Mouse (Mus musculus) Patski (cell line): ENCODE results near the gene Ubr2. TPM values are rescaled to one million over a fixed set of nuclear protein-coding genes. Genes with fewer than 3 reads are reported as not detected.

Experiments used
- ATAC-seq: fragments of 100-300 bp; one replicate; pipeline ENCODE4 v1.8.0; 2021
- CTCF ChIA-PET: fragments of 350-600 bp; sonication (Branson Sonifier 250); formaldehyde crosslinking; loops from one replicate; lab custom pipeline; 2022; ENCODE audit warnings: inconsistent platforms; lab: Charles Lee
- POLR2A ChIA-PET: fragments of 350-600 bp; sonication (Branson Sonifier 250); formaldehyde crosslinking; loops from one replicate; lab custom pipeline; 2022; ENCODE audit warnings: antibody characterized with exemption, inconsistent platforms; lab: Charles Lee
- DNase-seq: peaks from one replicate; pipeline ENCODE4 v3.0.0-alpha.2; 2011; ENCODE audit warnings: low read depth, low spot score
- H3K27me3 ChIP-seq: fragments of 371-371 bp; one replicate; pipeline ENCODE4 v1.5.1; 2021
- CTCF ChIP-seq: fragments of 100-300 bp; IDR thresholded peaks from one replicate; pipeline ENCODE4 v1.5.1; 2021
- in situ Hi-C: fragments of 300-500 bp; cut with MboI; formaldehyde crosslinking; loops from 3 replicates; pipeline ENCODE4 v1.11.1; 2018; ENCODE audit warnings: low pct_unique_long_range_greater_than_20kb, mixed read lengths
- polyA plus RNA-seq: library from polyadenylated mRNA; unstranded; gene quantifications from one replicate; pipeline ENCODE4 v1.2.3, GENCODE M21; 2021

Ubr2 gene
- polyA plus RNA-seq: 60.9 TPM

GRCm38 (mm10) chr17:47009898-47010721, at the start of gene Ubr2:
Gene Ubr2, minus strand, starts transcription at chr17:47010556.
- ATAC-seq (peak; percentile 92), DNase-seq (peak; percentile 68)
- POLR2A ChIA-PET: interaction anchor here (0.7 to 1.6 kb wide), 5 partner anchors 14 to 701 kb away, joined by 3 to 5 read pairs (median 3); no protein-coding TSS in a partner anchor
- TF ChIP-seq CTCF: peak; percentile 30
- in situ Hi-C loops: no loop called here
- H3K27me3 ChIP-seq: peaks cover 14% of the 10 kb centered on the region
- CTCF ChIA-PET: interaction anchor here (1.0 kb wide), 1 partner anchor 40 kb away, joined by 3 read pairs; no protein-coding TSS in a partner anchor

DNA sequence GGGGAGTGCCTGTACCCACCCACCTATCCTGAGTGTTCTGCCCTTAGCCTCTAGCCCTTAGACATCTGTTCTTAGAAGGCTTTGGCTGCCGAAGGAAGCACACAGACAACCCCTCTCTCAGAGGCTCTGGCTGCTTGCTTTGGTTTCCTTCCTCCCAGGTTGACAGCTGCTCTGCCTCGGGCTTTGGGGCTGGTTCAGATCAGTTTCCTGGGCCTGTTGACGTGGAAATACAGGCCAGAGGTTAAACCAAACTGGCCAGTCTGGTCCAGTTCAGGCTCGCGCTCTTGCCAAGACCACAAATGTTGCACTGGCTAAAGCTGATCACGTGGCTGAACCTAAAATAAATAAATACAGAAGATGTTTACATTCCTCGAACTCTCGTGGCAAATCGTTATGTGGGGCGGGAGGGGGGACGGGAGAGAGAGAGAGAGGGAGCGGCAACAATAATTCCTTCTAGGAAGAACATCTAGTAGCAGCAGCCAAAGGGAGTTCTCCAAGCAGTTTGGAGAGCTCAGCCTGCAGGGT, 49.5 kb upstream of the Ubr2 start:
- no peak for TF ChIP-seq CTCF
- no peaks in the 10 kb centered on the region for H3K27me3 ChIP-seq
- ChIA-PET CTCF (no interaction called here), POLR2A (no interaction called here)
- no peak for DNase-seq
- no peak for ATAC-seq
- in situ Hi-C loops: no loop called here

GRCm38 (mm10) chr17:47057966-47058365, 47.6 kb upstream of the Ubr2 start:
- DNase-seq (no peak), ATAC-seq (no peak)
- ChIA-PET CTCF (interaction anchor here (2.0 kb wide), 1 partner anchor 13 kb away, joined by 5 read pairs; no protein-coding TSS in a partner anchor), POLR2A (interaction anchor here (0.5 kb wide), 1 partner anchor 125 kb away, joined by 3 read pairs; no protein-coding TSS in a partner anchor)
- no peaks in the 10 kb centered on the region for H3K27me3 ChIP-seq
- TF ChIP-seq CTCF: peak; percentile 48
- in situ Hi-C loops: no loop called here

GRCm38 (mm10) chr17:47056476-47056875, 46.1 kb upstream of the Ubr2 start:
- DNase-seq: no peak
- CTCF ChIA-PET: no interaction called here
- in situ Hi-C loops: no loop called here
- TF ChIP-seq CTCF: no peak
- POLR2A ChIA-PET: no interaction called here
- H3K27me3 ChIP-seq: no peaks in the 10 kb centered on the region
- ATAC-seq: no peak

DNA sequence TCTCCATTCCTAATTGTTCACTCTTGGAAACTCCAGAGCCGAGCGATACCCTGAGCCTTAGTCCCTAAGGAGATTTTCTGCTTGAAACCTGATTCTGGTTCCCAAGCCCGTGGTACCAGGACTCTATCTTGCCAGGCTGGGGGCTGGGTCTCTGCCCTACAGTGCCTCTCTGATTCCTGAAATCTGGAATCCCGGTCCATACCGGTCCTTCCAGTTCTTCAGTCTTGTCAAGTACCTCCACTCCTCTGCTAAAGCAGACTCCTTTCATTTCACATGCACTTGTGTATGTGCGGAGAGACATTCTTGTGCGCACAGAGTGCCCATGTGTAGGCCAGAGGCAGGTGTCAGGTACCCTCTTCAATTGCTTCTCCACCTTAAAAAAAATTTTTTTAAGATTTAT, 44.8 kb upstream of the Ubr2 start:
- in situ Hi-C loops: no loop called here
- CTCF ChIA-PET: no interaction called here
- DNase-seq: no peak

DNA sequence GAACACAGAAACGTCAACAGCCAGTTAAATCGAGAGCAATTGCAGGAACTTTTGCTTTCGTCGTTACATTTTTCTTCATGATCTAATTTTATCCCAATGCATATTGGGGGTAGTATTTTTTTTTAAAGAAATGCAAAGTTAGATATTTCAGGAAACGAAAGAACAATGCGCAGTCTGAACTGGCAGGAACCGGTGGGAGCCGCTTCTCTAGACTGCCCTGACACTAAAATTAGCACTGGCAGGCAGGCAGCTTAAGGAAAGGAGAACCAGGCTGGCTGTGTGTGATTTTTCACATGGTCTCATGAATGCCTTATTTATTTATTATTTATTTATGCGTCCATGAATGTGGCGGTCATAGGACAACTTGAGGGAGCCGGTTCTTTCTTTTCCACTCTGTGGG, 44.3 kb upstream of the Ubr2 start:
- in situ Hi-C loops: no loop called here
- no peak for ATAC-seq
- TF ChIP-seq CTCF: no peak
- H3K27me3 ChIP-seq: no peaks in the 10 kb centered on the region
- ChIA-PET CTCF (no interaction called here), POLR2A (no interaction called here)
- no peak for DNase-seq

More for the DNA sequence above, 44.8 kb upstream of the Ubr2 start:
- ATAC-seq: no peak
- no peak for TF ChIP-seq CTCF
- no peaks in the 10 kb centered on the region for H3K27me3 ChIP-seq
- POLR2A ChIA-PET: no interaction called here

DNA sequence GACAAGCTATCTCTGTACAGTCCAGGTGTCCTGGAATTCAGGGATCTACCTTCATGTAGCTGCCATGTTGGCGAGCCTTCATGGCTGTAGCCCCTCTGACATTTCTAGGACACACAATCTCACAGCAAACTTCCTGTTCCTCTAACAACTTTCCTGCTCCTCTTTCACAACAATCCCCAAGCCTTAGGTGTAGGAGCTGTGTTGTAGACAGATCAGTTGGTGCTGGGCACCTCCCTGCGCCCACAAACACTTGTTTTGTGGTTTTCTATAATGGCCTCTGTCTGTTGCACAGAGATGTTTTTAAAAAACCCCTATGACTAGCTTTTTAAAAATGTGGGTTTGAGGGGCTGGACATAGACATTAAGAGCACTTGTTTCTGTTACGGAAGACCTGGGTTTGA, 40.3 kb upstream of the Ubr2 start:
- no peaks in the 10 kb centered on the region for H3K27me3 ChIP-seq
- CTCF ChIA-PET: no interaction called here
- DNase-seq (no peak), ATAC-seq (no peak)
- in situ Hi-C loops: no loop called here
- POLR2A ChIA-PET: no interaction called here
- no peak for TF ChIP-seq CTCF

- in situ Hi-C loops: no loop called here
- POLR2A ChIA-PET: no interaction called here
- CTCF ChIA-PET: no interaction called here
- DNase-seq (no peak), ATAC-seq (no peak)
- no peak for TF ChIP-seq CTCF
- H3K27me3 ChIP-seq: no peaks in the 10 kb centered on the region
These were observed 32.5 kb upstream of the Ubr2 start for GRCm38 (mm10) chr17:47042866-47043265.

GRCm38 (mm10) chr17:47038844-47039803, 28.8 kb upstream of the Ubr2 start:
- TF ChIP-seq CTCF: peak; percentile 99
- DNase-seq: peak; percentile 42
- in situ Hi-C loops: loop anchor here (5.0 kb wide), 3 partner anchors 62 to 293 kb away; no protein-coding TSS in a partner anchor
- H3K27me3 ChIP-seq: no peaks in the 10 kb centered on the region
- POLR2A ChIA-PET: interaction anchor here (0.7 to 1.4 kb wide), 3 partner anchors 26 to 267 kb away, joined by 4 to 5 read pairs (median 4); no protein-coding TSS in a partner anchor
- CTCF ChIA-PET: interaction anchor here (0.6 to 2.2 kb wide), 29 partner anchors 13 to 337 kb away, joined by 3 to 30 read pairs (median 4); no protein-coding TSS in a partner anchor
- peak; percentile 51 for ATAC-seq

GRCm38 (mm10) chr17:47034536-47034935, 24.2 kb upstream of the Ubr2 start:
- ChIA-PET POLR2A (interaction anchor here (0.6 kb wide), 1 partner anchor 279 kb away, joined by 6 read pairs; no protein-coding TSS in a partner anchor), CTCF (interaction anchor here (0.7 to 1.8 kb wide), 3 partner anchors 59 to 128 kb away, joined by 3 to 4 read pairs (median 4); no protein-coding TSS in a partner anchor)
- H3K27me3 ChIP-seq: peaks cover 24% of the 10 kb centered on the region
- ATAC-seq (no peak), DNase-seq (no peak)
- in situ Hi-C loops: no loop called here
- no peak for TF ChIP-seq CTCF
